Mouse (Mus musculus): ENCODE measurements around the gene Ctsf. TPM values are rescaled to one million over a fixed set of nuclear protein-coding genes. Genes with fewer than 3 reads are reported as not detected.
"Not testable (repeated sequence)": the region's sequence is repeated elsewhere in the genome, so short reads cannot be mapped to it uniquely, and the experiment has no call there.

The Ctsf gene
- polyA plus RNA-seq (2012; rRNA removed): 49.9 and 84.7 TPM in 2 replicates
- polyA plus RNA-seq (2014; fragmentation: Nextera tagmentation; extraction: Ambion mirVana): 38.9 and 45.9 TPM in 2 replicates

GRCm38 (mm10) chr19:4854552-4855469 lies at the start of gene Ctsf:
Ctsf (plus strand) TSS chr19:4855130.
- Histone ChIP-seq H3K36me3 (ENCODE audit: control insufficient read depth, insufficient read depth, low read length) (no peaks in the 10 kb centered on the region), H3K4me1 (ENCODE audit: control insufficient read depth, insufficient read depth, low read length) (peaks cover 4% of the 10 kb centered on the region; the same call in 1 of the 2 replicates), H3K4me2 (replicated peaks; ENCODE audit: low read depth, low read length, severe bottlenecking) (peak within 1 kb of the TSS; percentile 96), H3K9me3 (ENCODE audit: control insufficient read depth, low read length) (no peaks in the 10 kb centered on the region), H3K4me3 (replicated peaks; ENCODE audit: low read length) (peak within 1 kb of the TSS; percentile 61), H3K27me3 (ENCODE audit: control insufficient read depth, insufficient read depth, low read length) (no peaks in the 10 kb centered on the region), H3K27ac (replicated peaks; ENCODE audit: low read depth, low read length) (no peak within 1 kb of the TSS), H3K9ac (ENCODE audit: low read depth, low read length, severe bottlenecking) (peak within 1 kb of the TSS; percentile 68)
- peak; percentile 80 for DNase-seq (ENCODE audit: low spot score)
- no peak for TF ChIP-seq POLR2A (IDR thresholded peaks at IDR 0.05; ENCODE audit: borderline replicate concordance, extremely low read depth, insufficient read depth, insufficient read length)
- ATAC-seq (ENCODE audit: low FRiP score, low read depth): peak; percentile 91
- 5% methylated on average over 45 of the region's 45 CpGs for WGBS

- no peak for ATAC-seq (ENCODE audit: low FRiP score, low read depth)
- under 1% methylated on average over 14 of the region's 14 CpGs for WGBS
Observed at GRCm38 (mm10) chr19:4810309-4810708, 44.6 kb upstream of the Ctsf start.

GRCm38 (mm10) chr19:4810746-4811062 lies 44.2 kb upstream of the Ctsf start:
- Histone ChIP-seq H3K9ac (ENCODE audit: low read depth, low read length, severe bottlenecking) (peak overlapping the region; percentile 88), H3K4me3 (replicated peaks; ENCODE audit: low read length) (peak overlapping the region; percentile 91), H3K4me2 (replicated peaks; ENCODE audit: low read depth, low read length, severe bottlenecking) (peak overlapping the region; percentile 93), H3K27me3 (ENCODE audit: control insufficient read depth, insufficient read depth, low read length) (no peaks in the 10 kb centered on the region), H3K36me3 (ENCODE audit: control insufficient read depth, insufficient read depth, low read length) (no peaks in the 10 kb centered on the region; the same call in 1 of the 2 replicates), H3K27ac (replicated peaks; ENCODE audit: low read depth, low read length) (peak overlapping the region; percentile 95), H3K9me3 (ENCODE audit: control insufficient read depth, low read length) (no peaks in the 10 kb centered on the region), H3K4me1 (ENCODE audit: control insufficient read depth, insufficient read depth, low read length) (peaks cover 21% of the 10 kb centered on the region)
- no peak for ATAC-seq (ENCODE audit: low FRiP score, low read depth)
- DNase-seq (ENCODE audit: low spot score): no peak
- WGBS: 0% methylated on average over 16 of the region's 17 CpGs
- no peak for TF ChIP-seq POLR2A (IDR thresholded peaks at IDR 0.05; ENCODE audit: borderline replicate concordance, extremely low read depth, insufficient read depth, insufficient read length)

More at GRCm38 (mm10) chr19:4810309-4810708, 44.6 kb upstream of the Ctsf start:
- TF ChIP-seq POLR2A (IDR thresholded peaks at IDR 0.05; ENCODE audit: borderline replicate concordance, extremely low read depth, insufficient read depth, insufficient read length): no peak
- Histone ChIP-seq H3K27me3 (ENCODE audit: control insufficient read depth, insufficient read depth, low read length) (no peaks in the 10 kb centered on the region), H3K4me3 (replicated peaks; ENCODE audit: low read length) (peak overlapping the region; percentile 91), H3K4me2 (replicated peaks; ENCODE audit: low read depth, low read length, severe bottlenecking) (peak overlapping the region; percentile 93), H3K36me3 (ENCODE audit: control insufficient read depth, insufficient read depth, low read length) (no peaks in the 10 kb centered on the region; the same call in 1 of the 2 replicates), H3K4me1 (ENCODE audit: control insufficient read depth, insufficient read depth, low read length) (peaks cover 21% of the 10 kb centered on the region), H3K9ac (ENCODE audit: low read depth, low read length, severe bottlenecking) (peak overlapping the region; percentile 88), H3K27ac (replicated peaks; ENCODE audit: low read depth, low read length) (peak overlapping the region; percentile 95; the same call in 1 of the 2 replicates), H3K9me3 (ENCODE audit: control insufficient read depth, low read length) (no peaks in the 10 kb centered on the region)
- no peak for DNase-seq (ENCODE audit: low spot score)

- peak within 1 kb of the TSS; percentile 91 for H3K4me3 ChIP-seq (replicated peaks; ENCODE audit: low read length)
- H3K36me3 ChIP-seq (ENCODE audit: control insufficient read depth, insufficient read depth, low read length): no peaks in the 10 kb centered on the region
- H3K27me3 ChIP-seq (ENCODE audit: control insufficient read depth, insufficient read depth, low read length): no peaks in the 10 kb centered on the region
- peak within 1 kb of the TSS; percentile 95 for H3K27ac ChIP-seq (replicated peaks; ENCODE audit: low read depth, low read length)
- peaks cover 21% of the 10 kb centered on the region for H3K4me1 ChIP-seq (ENCODE audit: control insufficient read depth, insufficient read depth, low read length)
- TF ChIP-seq POLR2A (IDR thresholded peaks at IDR 0.05; ENCODE audit: borderline replicate concordance, extremely low read depth, insufficient read depth, insufficient read length): peak; percentile 95; the same call in 1 of the 2 replicates
- H3K4me2 ChIP-seq (replicated peaks; ENCODE audit: low read depth, low read length, severe bottlenecking): peak within 1 kb of the TSS; percentile 93
- H3K9ac ChIP-seq (ENCODE audit: low read depth, low read length, severe bottlenecking): peak within 1 kb of the TSS; percentile 88
- peak; percentile 99 for DNase-seq (ENCODE audit: low spot score)
- under 1% methylated on average over 83 of the region's 83 CpGs for WGBS
- ATAC-seq (ENCODE audit: low FRiP score, low read depth): peak; percentile 98
- no peaks in the 10 kb centered on the region for H3K9me3 ChIP-seq (ENCODE audit: control insufficient read depth, low read length)
Observed at GRCm38 (mm10) chr19:4811063-4811908, 43.6 kb upstream of the Ctsf start, which contains the start of the genes Gm21992 and Rbm14. Gm21992 (minus strand) TSS chr19:4811612. Rbm14 (minus strand) TSS chr19:4811634.

GRCm38 (mm10) chr19:4811909-4812242 lies 43.1 kb upstream of the Ctsf start:
- Histone ChIP-seq H3K27ac (replicated peaks; ENCODE audit: low read depth, low read length) (peak overlapping the region; percentile 95), H3K4me2 (replicated peaks; ENCODE audit: low read depth, low read length, severe bottlenecking) (peak overlapping the region; percentile 93), H3K9me3 (ENCODE audit: control insufficient read depth, low read length) (no peaks in the 10 kb centered on the region), H3K36me3 (ENCODE audit: control insufficient read depth, insufficient read depth, low read length) (no peaks in the 10 kb centered on the region), H3K4me1 (ENCODE audit: control insufficient read depth, insufficient read depth, low read length) (peaks cover 21% of the 10 kb centered on the region), H3K9ac (ENCODE audit: low read depth, low read length, severe bottlenecking) (peak overlapping the region; percentile 88), H3K27me3 (ENCODE audit: control insufficient read depth, insufficient read depth, low read length) (no peaks in the 10 kb centered on the region), H3K4me3 (replicated peaks; ENCODE audit: low read length) (peak overlapping the region; percentile 91)
- DNase-seq (ENCODE audit: low spot score): no peak
- TF ChIP-seq POLR2A (IDR thresholded peaks at IDR 0.05; ENCODE audit: borderline replicate concordance, extremely low read depth, insufficient read depth, insufficient read length): no peak
- WGBS: 3% methylated on average over 12 of the region's 12 CpGs
- ATAC-seq (ENCODE audit: low FRiP score, low read depth): peak; percentile 68

- not testable (repeated sequence) for H3K27me3 ChIP-seq (ENCODE audit: control insufficient read depth, insufficient read depth, low read length); ATAC-seq (ENCODE audit: low FRiP score, low read depth); H3K9me3 ChIP-seq (ENCODE audit: control insufficient read depth, low read length); DNase-seq (ENCODE audit: low spot score); H3K36me3 ChIP-seq (ENCODE audit: control insufficient read depth, insufficient read depth, low read length)
- H3K4me3 ChIP-seq (replicated peaks; ENCODE audit: low read length): peak overlapping the region; percentile 91
- H3K9ac ChIP-seq (ENCODE audit: low read depth, low read length, severe bottlenecking): peak overlapping the region; percentile 88
- peak overlapping the region; percentile 95 for H3K27ac ChIP-seq (replicated peaks; ENCODE audit: low read depth, low read length)
- 76% methylated on average over 8 of the region's 8 CpGs for WGBS
- peak overlapping the region; percentile 93 for H3K4me2 ChIP-seq (replicated peaks; ENCODE audit: low read depth, low read length, severe bottlenecking)
- H3K4me1 ChIP-seq (ENCODE audit: control insufficient read depth, insufficient read depth, low read length): peaks cover 21% of the 10 kb centered on the region
Observed at GRCm38 (mm10) chr19:4812334-4812949, 42.5 kb upstream of the Ctsf start.
